Comparison of ENCODE assay signal across 18 mouse cellular contexts in the genomic region with DNA sequence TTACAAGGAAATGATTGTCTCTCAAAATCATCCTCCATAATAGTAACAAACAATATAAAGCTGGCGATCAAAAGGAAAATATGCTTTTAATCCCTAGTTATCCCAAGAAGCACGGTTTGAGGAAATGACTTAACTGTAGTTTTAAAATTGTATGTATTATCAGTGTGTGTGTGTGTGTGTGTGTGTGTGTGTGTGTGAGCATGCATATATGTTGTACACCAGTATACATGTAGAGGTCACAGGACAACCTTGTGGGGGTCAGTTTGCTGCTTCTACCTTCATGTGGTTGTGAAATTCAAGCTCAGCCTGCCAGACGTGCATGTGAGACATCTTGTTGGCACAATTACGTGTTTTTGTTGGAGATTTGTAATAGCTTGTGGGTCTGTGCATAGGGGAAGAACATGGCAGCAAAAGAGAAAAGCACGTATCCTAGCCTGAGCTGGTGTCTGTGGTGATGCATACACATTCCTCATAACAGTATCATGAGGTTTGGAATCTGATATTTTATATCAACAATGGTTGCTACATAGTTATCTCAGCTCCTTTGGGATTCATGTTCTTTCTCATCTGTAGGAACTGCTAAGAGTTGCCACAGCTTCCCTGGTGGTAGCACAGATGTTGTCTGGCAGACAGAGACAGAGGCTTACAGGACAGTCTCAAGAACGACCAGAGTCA.
A peak's percentile ranks its signal among the peaks of the same experiment; 100 is the strongest.
DNase-seq lines count a peak whose midpoint lies in the region; ATAC-seq and TF ChIP-seq lines count a peak whose summit lies in the region.
"Had no signal": no experiment of that assay in that cellular context is flagged by ENCODE, and none has a peak within 500 bp of the region (broad histone marks: within the 10 kb centered on the region; RNA-seq: fewer than 3 reads in every experiment).

No protein-coding gene starts in this region.

- TF ChIP-seq EP300 in MEL (IDR thresholded peaks at IDR 0.05; ENCODE audit: low read depth in 1 of 2, low read length in 2 of 2) = no peak
- TF ChIP-seq EP300 in liver, postnatal 0 days (IDR thresholded peaks at IDR 0.05; ENCODE audit: low read depth) = no peak

- no peaks in the 10 kb centered on the region for H3K9me3 ChIP-seq in intestine, embryonic 15.5 days
- no peaks in the 10 kb centered on the region for H3K9me3 ChIP-seq in intestine, postnatal 0 days (ENCODE audit: control insufficient read depth)
- H3K9me3 ChIP-seq in MEL (replicated peaks; ENCODE audit: insufficient read depth, low read length) = no peaks in the 10 kb centered on the region
- no peaks in the 10 kb centered on the region for H3K9me3 ChIP-seq in liver, postnatal 0 days (ENCODE audit: low read length)
- H3K9me3 ChIP-seq: embryonic facial prominence, embryonic 12.5 days; kidney, embryonic 15.5 days; midbrain, embryonic 15.5 days had no signal

- no peak overlapping the region for H3K4me2 ChIP-seq in intestine, embryonic 15.5 days (replicated peaks)
- H3K4me2 ChIP-seq in intestine, postnatal 0 days (replicated peaks; ENCODE audit: low read depth) = no peak overlapping the region
- H3K4me2 ChIP-seq in liver, postnatal 0 days (ENCODE audit: low read depth, low read length) = no peak overlapping the region
- H3K4me2 ChIP-seq: embryonic facial prominence, embryonic 12.5 days; kidney, embryonic 15.5 days; midbrain, embryonic 15.5 days had no signal

- no peak for TF ChIP-seq CTCF in intestine, postnatal 0 days (IDR thresholded peaks at IDR 0.05; ENCODE audit: low read depth)
- TF ChIP-seq CTCF in MEL (IDR thresholded peaks at IDR 0.05 in 2 of 3, conservative IDR thresholded peaks at IDR 0.05 in 1 of 3; ENCODE audit: control insufficient read depth in 1 of 3, insufficient read depth in 1 of 3, low read depth in 2 of 3, low read length in 3 of 3, poor library complexity in 1 of 3, severe bottlenecking in 1 of 3) = no peak
- TF ChIP-seq CTCF in liver, postnatal 0 days (IDR thresholded peaks at IDR 0.05; ENCODE audit: low read depth) = no peak

- WGBS in intestine, embryonic 15.5 days = 64% methylated on average over 6 of the region's 6 CpGs
- 63% methylated on average over 6 of the region's 6 CpGs for WGBS in intestine, postnatal 0 days
- 60% methylated on average over 6 of the region's 6 CpGs for WGBS in liver, postnatal 0 days (ENCODE audit: insufficient replicate concordance)

- H3K27ac ChIP-seq in intestine, embryonic 15.5 days = no peak overlapping the region
- H3K27ac ChIP-seq in intestine, postnatal 0 days (ENCODE audit: low read depth, low read length) = no peak overlapping the region
- peak overlapping the region; percentile 93 for H3K27ac ChIP-seq in MEL (ENCODE audit: control insufficient read depth, low read depth, low read length)
- H3K27ac ChIP-seq in liver, postnatal 0 days (ENCODE audit: low read depth) = 0 out of 2 replicates have a peak overlapping the region, but pooled peaks have one; percentile 48
- H3K27ac ChIP-seq: embryonic facial prominence, embryonic 12.5 days; kidney, embryonic 15.5 days; left cerebral cortex, adult 2 months; midbrain, embryonic 15.5 days had no signal

- peak; percentile 67; the same call in 1 of the 2 replicates for ATAC-seq in intestine, embryonic 15.5 days
- ATAC-seq in intestine, postnatal 0 days = no peak
- no peak for ATAC-seq in liver, postnatal 0 days
- ATAC-seq: forebrain, embryonic 14.5 days; midbrain, embryonic 15.5 days; Patski had no signal

- peak; percentile 69 for DNase-seq in MEL (ENCODE audit: low read depth, low spot score)
- peak; percentile 79 for DNase-seq in fibroblast of lung, adult 2 months (ENCODE audit: low read depth)
- no peak for DNase-seq in liver, postnatal 0 days
- DNase-seq in kidney, postnatal 36 days = no peak
- DNase-seq in cerebellum, adult 9-11 months = no peak
- no peak for DNase-seq in kidney, adult 18-20 months
- DNase-seq: cerebellum, postnatal 25 days; heart, postnatal 4 days; lung, postnatal 4 days; right cerebral cortex, postnatal 14 days had no signal

- H3K4me3 ChIP-seq in intestine, embryonic 15.5 days (replicated peaks) = no peak overlapping the region
- H3K4me3 ChIP-seq in intestine, postnatal 0 days (ENCODE audit: low read depth, low read length) = no peak overlapping the region
- H3K4me3 ChIP-seq in MEL (ENCODE audit: control insufficient read depth in 1 of 2, insufficient read depth in 1 of 2, low read depth in 2 of 2, low read length in 2 of 2) = peak overlapping the region in 1 of 2 experiments; percentile 28; a peak in 2 of 4 replicates
- H3K4me3 ChIP-seq in liver, postnatal 0 days (ENCODE audit: low read depth, low read length) = no peak overlapping the region
- H3K4me3 ChIP-seq: embryonic facial prominence, embryonic 12.5 days; kidney, embryonic 15.5 days; left cerebral cortex, adult 2 months; midbrain, embryonic 15.5 days had no signal

- no peak for TF ChIP-seq POLR2A in MEL (IDR thresholded peaks at IDR 0.05; ENCODE audit: control insufficient read depth in 1 of 2, insufficient read depth in 1 of 2, low read depth in 1 of 2, low read length in 2 of 2, poor library complexity in 1 of 2)

- no peaks in the 10 kb centered on the region for H3K27me3 ChIP-seq in intestine, embryonic 15.5 days (replicated peaks)
- H3K27me3 ChIP-seq in intestine, postnatal 0 days (replicated peaks; ENCODE audit: control insufficient read depth, insufficient read depth, low read length) = no peaks in the 10 kb centered on the region
- H3K27me3 ChIP-seq in MEL (ENCODE audit: control insufficient read depth in 1 of 2, insufficient read depth in 2 of 2, low read length in 2 of 2) = no peaks in the 10 kb centered on the region
- H3K27me3 ChIP-seq in liver, postnatal 0 days (ENCODE audit: insufficient read depth, low read length) = no peaks in the 10 kb centered on the region
- H3K27me3 ChIP-seq: embryonic facial prominence, embryonic 12.5 days; kidney, embryonic 15.5 days; midbrain, embryonic 15.5 days had no signal

- H3K9ac ChIP-seq in intestine, embryonic 15.5 days = no peak overlapping the region
- H3K9ac ChIP-seq in intestine, postnatal 0 days (ENCODE audit: low read depth, low read length) = no peak overlapping the region
- H3K9ac ChIP-seq in MEL (ENCODE audit: control insufficient read depth, low read depth, low read length, poor library complexity, severe bottlenecking) = peak overlapping the region; percentile 20
- no peak overlapping the region for H3K9ac ChIP-seq in liver, postnatal 0 days (replicated peaks)
- H3K9ac ChIP-seq: embryonic facial prominence, embryonic 12.5 days; kidney, embryonic 15.5 days; midbrain, embryonic 15.5 days had no signal

- TF ChIP-seq RAD21 in MEL (IDR thresholded peaks at IDR 0.05; ENCODE audit: low read depth, low read length) = no peak

- H3K4me1 ChIP-seq in intestine, embryonic 15.5 days (replicated peaks) = no peaks in the 10 kb centered on the region
- H3K4me1 ChIP-seq in intestine, postnatal 0 days (replicated peaks; ENCODE audit: control insufficient read depth, insufficient read depth, low read length) = 0 out of 2 replicates have a peak, but pooled peaks cover 3% of the 10 kb centered on the region
- H3K4me1 ChIP-seq in MEL (ENCODE audit: control insufficient read depth in 1 of 2, insufficient read depth in 2 of 2, low read length in 2 of 2) = peaks cover 20 to 33% of the 10 kb centered on the region in 2 experiments
- H3K4me1 ChIP-seq in liver, postnatal 0 days (ENCODE audit: insufficient read depth) = peaks cover 3% of the 10 kb centered on the region; the same call in 1 of the 2 replicates
- H3K4me1 ChIP-seq: embryonic facial prominence, embryonic 12.5 days; kidney, embryonic 15.5 days; midbrain, embryonic 15.5 days had no signal

- H3K79me2 ChIP-seq in MEL (ENCODE audit: control insufficient read depth, insufficient read depth, low read length, poor library complexity) = no peaks in the 10 kb centered on the region

- no peaks in the 10 kb centered on the region for H3K36me3 ChIP-seq in intestine, embryonic 15.5 days
- no peaks in the 10 kb centered on the region for H3K36me3 ChIP-seq in intestine, postnatal 0 days (ENCODE audit: control insufficient read depth, insufficient read depth)
- H3K36me3 ChIP-seq in MEL (ENCODE audit: control insufficient read depth in 1 of 2, insufficient read depth in 2 of 2, low read length in 2 of 2) = peaks cover 0 to 29% of the 10 kb centered on the region in 2 experiments; a peak in 2 of 4 replicates
- H3K36me3 ChIP-seq in liver, postnatal 0 days (replicated peaks; ENCODE audit: insufficient read depth, low read length) = no peaks in the 10 kb centered on the region
- H3K36me3 ChIP-seq: embryonic facial prominence, embryonic 12.5 days; kidney, embryonic 15.5 days; midbrain, embryonic 15.5 days had no signal

TF ChIP-seq in MEL, 35 proteins besides CTCF, POLR2A, EP300 and RAD21:
- TF ChIP-seq TBP (IDR thresholded peaks at IDR 0.05; ENCODE audit: low read depth, low read length) (0 out of 2 replicates have a peak, but pooled peaks have one; percentile 12), ELF1 (IDR thresholded peaks at IDR 0.05; ENCODE audit: low read depth, low read length) (0 out of 2 replicates have a peak, but pooled peaks have one; percentile 1), ZKSCAN1 (IDR thresholded peaks at IDR 0.05; ENCODE audit: low read depth, low read length) (0 out of 2 replicates have a peak, but pooled peaks have one; percentile 20), CHD1 (IDR thresholded peaks at IDR 0.05; ENCODE audit: low read depth, low read length) (peak; percentile 60), MEF2A (IDR thresholded peaks at IDR 0.05; ENCODE audit: extremely low read depth, insufficient replicate concordance, low read depth, low read length, poor library complexity, severe bottlenecking) (no peak), JUND (IDR thresholded peaks at IDR 0.05; ENCODE audit: low read depth, low read length) (0 out of 2 replicates have a peak, but pooled peaks have one; percentile 6)
TF ChIP-seq in MEL: peak in this region for 5.

Comparison
In these comparisons a context has a peak if more than half of its experiments do, and no peak if none do; other contexts are left out.
1. H3K27ac ChIP-seq: peak in MEL (single experiment) and liver, postnatal 0 days (single experiment); none in intestine, embryonic 15.5 days (single experiment) and intestine, postnatal 0 days (single experiment).
2. DNase-seq: peak in MEL (single experiment) and fibroblast of lung, adult 2 months (single experiment); none in liver, postnatal 0 days (single experiment), kidney, postnatal 36 days (0 of 2), cerebellum, adult 9-11 months (single experiment) and kidney, adult 18-20 months (single experiment).